Mouse (Mus musculus) spleen, adult 18-20 months (tissue): Measurements from ENCODE around the gene Cap1.

Experiments
- DNase-seq, 2 experiments: peaks; one replicate each; pipeline ENCODE4 v3.0.0; 2022; ENCODE audit warnings: mixed read lengths in 2 of 2

Gene Cap1

DNA sequence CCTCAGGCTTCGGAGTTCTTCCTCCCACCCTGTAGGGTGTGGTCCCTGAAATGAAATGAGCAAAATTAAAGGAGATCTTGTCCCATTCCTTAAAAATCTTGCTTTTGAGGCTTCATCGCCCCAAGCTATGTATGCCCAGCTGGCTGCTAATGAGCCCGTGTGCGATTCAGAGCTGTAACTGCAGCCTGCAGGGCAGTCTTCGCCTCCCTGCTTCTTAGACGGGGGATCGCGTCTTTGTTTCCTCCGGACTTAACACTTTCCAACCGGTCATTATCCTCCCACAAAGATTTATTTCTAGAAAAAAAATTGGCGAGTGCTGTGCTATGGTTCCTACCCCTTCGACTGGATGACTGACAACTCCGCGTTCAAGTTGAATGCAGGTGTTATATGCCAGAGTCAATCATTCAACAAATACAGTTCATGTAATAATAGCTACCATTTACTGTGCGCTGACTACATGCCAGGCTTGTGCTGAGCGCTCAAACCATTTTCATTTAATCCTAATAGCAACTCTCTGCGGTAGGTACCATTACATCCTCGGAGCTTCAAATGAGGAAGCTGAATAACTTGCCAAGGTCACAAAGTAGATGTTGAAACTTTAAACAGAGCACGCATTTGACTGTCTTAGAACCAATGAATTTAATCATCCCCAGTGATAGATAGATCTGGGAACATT, 861 bp upstream of the Cap1 start:
- DNase-seq = peak in 1 of 2 experiments; percentile 35

DNA sequence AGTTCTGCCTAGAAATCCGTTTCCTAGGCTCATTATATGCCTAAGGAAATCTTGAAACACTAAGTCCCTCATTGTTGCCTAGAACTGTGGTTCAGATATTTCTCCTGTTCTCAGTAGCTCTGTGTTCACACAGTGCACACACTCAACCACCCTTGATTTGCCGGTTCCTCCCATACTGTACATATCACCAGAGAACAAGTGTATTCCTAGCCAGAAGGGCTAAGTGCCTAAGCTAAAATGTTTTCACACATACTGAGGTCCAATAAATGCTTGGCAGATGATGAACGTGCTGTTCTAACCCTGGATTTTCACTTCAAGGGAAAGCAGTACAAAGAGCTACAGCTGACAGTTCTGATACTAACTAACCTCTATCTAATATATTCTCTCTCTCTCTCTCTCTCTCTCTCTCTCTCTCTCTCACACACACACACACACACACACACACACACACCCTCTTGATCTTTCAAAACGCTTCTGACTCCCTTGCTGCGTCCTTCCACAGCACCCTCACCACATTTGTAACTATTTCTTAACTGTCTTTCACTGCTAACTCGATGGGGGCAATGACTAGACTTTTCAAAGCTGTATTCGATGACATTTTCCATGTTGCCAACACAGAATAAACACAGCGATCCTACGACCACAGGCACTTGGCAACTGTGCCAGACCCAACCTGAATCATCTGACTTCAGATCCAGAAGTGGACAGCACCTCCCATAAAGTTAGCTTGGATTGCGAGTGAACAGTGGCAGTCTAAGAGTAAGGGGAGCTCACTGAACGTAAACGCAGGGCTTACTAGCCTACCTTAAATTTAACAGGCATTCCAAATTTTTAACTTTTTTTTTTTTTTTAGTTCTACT, 1.1 kb downstream of the Cap1 start:
- DNase-seq = no peak

DNA sequence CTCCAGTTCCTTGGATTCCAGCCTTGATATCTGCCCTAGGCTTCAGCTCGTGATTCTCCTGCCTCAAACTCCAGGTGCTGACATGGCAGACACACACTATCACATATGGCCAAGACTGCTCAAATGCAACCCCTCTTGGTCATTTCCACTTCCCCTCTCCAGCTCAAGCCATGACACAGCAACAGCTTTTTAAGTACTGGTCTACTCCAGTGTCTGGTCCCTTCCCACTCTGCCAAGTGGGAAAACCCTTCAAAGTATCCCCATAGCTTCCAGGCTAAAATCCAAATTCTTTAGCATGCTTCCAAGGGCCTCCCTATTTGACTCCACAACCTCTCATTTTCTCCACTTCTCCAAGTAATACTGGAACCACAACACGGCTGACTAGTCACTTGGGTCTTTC, 1.8 kb downstream of the Cap1 start:
- DNase-seq = no peak

DNA sequence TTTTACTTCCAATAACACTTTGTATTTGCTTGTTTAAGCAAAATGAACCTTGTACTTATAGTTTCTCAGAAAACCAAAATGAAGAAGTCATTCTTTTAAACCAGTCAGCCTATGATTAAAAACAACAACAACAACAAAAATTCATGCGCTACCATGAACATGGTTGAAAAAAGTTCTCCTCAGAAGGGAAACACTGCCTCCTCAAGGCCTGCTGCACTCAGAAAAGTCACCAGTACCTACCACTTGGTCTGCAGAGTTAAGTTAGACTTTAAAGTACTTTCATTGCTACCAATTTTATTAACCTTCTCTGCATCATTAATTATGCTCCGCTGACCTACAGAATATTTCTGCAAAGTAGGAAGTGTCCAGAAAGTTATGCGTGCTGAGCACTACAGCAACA, 2.6 kb downstream of the Cap1 start:
- DNase-seq = no peak

DNA sequence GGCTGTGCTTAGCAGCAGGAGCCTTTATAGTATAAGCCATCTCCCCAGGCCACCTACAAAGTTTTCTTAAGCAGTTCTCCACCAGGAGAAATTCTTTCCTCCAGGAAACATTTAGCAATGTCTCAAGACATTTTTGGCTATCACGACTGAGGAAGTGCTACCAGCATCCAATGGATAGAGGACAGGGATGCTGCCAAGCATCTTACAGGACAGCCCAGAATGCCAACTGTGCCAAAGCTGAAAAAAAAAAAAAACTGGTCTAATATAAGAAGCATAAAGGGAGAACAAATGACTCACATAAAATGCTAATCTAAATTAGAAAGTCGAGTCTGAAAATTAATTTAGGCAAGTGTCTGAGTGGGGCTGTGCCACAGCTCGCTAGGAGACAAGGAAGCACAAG, 3.3 kb downstream of the Cap1 start:
- DNase-seq = no peak

DNA sequence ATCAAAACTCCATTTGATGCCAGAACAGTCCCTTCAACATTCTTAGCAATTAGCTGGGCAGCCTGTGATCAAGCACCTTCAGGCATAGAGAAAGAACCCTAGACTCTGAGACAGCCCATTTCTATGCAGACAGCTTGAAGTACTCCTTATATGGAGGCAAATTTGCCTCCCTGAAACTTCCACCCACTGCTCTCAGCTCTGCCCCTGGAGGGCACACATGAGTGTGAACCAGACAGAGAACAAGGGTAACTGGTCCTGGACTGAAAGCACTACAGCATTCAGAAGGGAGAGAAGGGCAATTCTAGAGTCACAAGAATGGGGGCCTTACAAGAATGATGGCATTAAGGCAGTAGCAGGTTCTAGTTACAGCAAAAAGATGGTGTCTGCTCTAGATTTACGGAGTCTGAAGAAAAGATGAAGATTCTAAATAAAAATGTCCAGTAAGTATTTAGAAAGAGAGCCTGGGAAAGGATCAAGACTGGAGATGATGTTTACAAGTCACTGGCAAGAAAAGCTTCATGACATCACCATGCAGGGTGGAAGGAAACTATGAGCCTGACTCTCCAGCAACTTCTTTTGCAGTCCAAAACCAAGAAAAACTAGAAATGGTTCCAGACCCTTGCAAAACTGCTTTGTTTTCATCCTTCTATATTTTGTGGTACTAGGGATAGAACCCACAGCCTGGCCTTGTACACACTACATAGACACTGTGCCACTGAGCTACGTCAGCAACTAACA, 7.4 kb downstream of the Cap1 start:
- no peak for DNase-seq

DNA sequence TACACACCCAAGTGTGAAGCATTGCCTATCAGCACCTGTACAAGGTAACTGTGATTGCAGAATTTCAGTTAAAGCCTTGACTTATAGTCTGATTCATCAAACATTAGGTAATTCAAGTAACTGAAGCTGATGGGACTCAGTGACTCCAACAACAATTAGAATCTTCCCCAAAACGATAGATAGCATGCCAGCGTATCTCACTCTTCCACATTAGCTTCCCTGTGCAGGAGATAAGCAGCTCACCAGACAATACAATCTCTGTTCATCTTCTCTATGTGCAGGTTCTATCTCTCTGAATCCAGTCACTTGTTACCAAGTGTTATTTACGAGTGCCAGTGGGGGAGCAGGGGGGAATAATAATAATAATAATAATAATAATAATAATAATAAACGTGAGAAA, 12.3 kb downstream of the Cap1 start:
- no peak for DNase-seq

DNA sequence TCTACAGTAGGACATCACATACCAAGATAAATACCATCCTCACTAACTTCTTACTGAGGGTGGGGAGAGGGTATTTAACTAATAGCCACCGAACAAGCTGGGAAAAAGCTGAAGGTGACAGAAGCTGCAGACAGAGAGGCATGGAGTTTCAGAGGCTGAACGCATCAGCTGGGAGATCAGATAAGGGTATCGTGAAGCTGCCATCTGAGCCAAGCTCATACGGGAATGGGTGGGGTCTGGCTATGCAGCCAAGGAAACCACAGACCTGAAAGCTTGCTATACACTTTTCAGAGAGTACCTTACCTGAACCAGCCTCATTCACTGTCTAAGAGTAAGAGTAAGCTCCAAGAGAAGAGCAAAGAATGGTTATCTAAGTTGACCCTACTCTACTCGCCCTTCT, 12.9 kb downstream of the Cap1 start:
- no peak for DNase-seq

DNA sequence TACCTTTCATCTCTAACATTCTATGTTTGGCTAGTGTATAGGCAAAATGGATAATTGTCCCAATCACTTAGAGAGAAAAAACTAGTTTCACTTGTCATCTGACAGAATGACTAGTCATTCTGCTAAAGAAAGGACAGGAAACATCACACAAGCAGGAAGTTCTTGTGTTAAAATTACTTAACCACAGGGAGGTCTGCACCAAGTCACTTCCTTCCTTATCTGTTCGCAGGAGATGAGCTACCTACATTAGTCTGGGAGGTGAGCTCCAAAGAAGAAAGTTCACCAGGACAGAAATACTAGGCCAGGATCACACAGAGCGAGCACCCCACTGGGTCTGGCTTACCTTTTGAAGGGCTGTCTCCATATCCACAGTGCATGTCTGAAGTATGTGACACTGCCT, 13.9 kb downstream of the Cap1 start:
- no peak for DNase-seq

DNA sequence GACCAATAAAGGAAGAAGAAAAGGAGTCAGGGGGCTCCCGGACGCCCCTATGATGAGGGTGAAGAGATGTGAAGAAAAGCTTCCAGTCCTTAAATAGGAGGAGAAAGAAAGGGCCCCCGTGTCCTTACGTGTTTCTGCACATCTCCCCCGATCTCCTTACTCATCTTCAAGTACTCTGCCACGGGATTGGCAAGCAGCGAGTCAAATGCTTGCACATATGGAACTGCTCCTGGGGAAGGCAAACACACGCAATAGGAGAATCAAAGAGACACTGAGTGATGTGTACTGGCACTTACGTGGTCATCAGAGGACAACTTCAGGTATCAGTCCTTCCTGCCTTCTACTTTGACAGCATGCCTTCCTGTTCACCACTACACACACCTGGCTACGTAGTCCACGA, 14.6 kb downstream of the Cap1 start:
- no peak for DNase-seq

DNA sequence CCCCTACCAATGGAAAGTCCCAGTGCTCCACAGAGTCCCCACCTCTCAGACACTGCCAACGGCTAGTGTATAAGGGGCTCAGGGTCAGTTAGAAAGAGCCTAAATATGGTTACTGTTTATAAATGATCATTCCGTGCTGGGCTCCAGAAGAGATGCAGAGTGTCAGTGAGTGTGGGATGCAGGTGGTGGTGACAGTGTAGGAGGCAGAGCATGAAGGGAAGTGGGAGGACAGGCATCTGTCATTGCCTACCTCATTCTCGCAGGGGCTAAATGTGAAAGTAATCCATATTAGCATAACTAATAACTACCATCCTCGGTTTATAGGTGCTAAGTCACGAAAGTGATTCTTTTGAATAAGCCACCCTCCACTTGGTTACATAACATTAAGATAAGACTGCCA, 15.1 kb downstream of the Cap1 start:
- no peak for DNase-seq

DNA sequence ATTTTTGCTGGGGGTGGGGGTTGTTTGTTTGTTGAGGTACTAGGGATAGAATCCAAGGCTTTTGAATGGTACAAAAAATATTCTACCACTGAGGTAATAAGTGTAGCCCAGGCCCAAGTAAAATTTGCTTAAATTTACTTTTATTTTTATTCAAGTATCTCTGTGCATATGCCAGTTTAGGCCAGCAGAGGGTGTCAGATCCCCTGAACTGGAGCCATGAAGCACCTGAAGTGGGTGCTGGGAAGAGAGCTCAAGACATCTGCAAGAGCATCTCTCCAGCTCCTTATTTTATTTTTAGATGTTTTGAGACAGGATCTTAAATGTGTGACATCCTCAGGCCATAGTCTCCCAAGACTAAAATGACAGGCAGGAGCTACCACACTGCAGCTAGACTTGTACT, 15.8 kb downstream of the Cap1 start:
- DNase-seq = peak in 1 of 2 experiments; percentile 51

DNA sequence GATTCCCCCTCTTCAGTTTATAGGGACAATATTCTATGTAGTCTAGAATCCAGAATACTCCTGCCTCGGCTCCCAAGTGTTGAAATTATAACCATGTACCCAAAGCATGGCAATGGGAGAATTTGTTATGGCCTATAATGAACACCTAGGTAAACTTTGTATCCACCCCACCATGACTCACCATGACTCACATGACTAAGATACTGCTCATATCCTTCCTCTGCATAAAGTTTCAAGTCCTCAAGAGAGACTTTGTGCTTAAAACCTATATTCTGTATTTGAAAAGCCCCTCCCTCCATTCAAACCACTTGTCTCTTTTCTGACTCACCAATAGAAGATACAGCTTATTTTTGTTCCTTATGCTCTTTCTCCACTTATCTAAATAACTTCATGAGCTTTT, 17.8 kb downstream of the Cap1 start:
- DNase-seq = no peak

DNA sequence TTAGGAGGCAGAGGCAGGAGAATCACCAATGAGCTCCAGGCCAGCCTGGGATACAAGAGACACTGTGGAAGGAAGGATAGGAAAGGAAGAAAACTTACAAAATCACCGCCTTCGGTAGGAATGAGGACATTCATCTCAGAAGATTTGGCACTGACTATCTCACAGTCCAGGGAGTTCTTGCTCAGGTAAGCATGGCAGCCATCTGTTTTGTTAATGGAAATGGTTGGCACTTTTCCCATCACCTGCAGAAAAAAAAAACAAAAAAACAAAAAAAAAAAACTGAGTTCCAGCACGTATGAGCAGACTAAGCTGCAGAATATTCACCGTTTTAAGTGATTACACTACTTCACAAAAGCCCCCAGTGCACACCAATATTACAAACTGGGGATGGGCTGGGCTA, 24.0 kb downstream of the Cap1 start:
- DNase-seq = no peak

DNA sequence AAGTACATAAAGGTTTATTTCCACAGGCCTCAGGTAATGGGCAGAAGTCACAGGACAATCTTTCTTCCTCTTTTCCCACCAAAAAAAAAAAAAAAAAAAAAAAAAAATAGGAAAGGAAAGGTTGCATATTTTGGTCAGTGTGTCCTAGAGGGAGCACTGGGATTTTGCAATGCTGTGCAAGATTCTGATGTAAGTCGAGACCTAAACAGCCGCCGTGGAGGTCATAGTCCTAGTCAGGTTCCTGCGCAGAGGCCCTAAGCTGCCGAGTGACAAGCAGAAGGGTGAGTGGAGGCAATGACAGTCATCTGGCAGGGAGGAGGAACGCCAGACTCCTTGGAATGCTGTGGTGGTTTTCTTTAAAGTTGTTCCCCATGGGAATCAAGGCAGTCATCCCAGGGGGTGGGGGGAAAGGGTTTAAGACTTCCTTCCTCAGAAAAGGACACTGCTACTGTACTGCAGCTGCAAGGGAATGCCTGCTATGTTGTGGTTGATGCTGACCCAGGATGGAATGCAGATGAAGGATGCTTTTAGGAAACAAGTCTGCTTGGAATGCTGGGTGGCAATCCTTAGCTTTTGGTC, 26.7 kb downstream of the Cap1 start:
- DNase-seq = no peak

DNA sequence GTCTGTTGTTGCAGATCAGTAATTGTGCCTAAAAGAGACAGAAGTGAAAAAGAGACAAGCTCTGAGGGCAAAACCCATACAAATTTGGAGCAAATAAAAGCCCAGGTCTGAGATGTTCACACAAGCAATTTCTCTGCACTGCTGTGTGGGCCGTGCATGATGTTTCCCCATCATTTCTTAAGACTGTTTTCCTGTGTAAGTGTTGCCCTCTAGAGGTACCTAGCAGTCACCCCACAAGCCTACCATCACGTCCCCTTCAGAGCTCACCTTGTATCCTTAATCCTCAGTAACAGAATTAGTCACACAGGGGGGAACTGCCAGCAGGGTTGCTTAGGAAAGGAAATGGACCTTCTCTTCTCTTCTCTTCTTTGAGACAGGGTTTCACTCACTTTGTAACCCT, 27.9 kb downstream of the Cap1 start:
- DNase-seq = no peak

DNA sequence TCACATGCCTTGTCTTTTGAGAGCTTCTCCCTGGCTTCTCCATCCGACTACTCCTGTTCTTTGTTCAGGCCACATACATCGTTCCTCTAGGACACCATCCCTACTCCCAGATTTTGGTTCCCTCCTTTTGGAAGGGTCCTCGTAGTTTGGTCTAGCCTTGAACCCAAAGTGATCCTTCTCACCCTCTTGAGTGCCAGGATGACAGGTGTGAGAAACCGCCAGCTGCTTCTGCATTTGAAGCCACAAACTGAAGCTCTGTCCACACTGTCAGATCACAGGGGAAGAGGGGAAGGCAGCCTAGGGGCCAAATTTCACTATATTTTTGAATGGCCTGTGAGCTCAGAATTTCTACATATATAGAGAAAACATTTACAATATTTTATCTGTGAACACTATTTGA, 31.1 kb downstream of the Cap1 start:
- DNase-seq = no peak

DNA sequence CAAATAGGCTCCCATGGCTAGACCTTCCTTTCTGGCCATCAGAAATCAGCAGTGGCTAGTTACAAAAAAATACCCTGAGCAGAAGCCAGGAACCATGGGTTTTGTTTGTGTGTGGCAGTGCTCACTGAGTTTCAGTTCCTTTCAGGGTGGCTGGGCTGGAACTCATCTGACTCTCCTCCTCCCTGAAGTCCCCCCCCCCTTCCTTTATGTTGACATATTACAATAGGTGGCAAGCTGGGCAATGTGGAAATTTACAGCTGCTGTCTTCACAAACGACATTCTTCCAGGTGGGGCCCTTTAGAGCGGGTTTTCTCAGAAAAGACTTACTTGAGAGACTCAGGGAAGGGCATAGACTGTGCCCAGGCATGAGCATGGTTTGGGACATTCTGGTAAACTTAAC, 32.2 kb downstream of the Cap1 start:
- DNase-seq = peak in 1 of 2 experiments; percentile 41

DNA sequence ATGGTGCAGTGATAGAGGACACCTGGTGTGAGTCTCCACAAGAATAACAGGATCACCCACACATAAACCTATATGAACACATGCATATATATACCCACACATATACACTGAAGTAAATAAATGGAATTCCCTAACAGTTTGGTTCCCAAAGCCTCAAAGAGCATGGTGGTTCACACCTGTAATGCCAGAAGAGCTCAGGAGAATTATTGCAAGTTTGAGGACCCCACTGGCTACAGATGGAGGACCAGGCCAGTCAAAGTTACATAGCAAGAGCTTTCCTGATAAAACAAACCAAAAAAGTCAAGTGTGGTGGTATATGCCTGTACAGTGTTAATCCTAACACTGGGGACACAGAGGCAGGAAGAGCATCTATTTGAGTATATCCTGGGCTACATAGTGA, 34.3 kb downstream of the Cap1 start:
- DNase-seq = no peak

DNA sequence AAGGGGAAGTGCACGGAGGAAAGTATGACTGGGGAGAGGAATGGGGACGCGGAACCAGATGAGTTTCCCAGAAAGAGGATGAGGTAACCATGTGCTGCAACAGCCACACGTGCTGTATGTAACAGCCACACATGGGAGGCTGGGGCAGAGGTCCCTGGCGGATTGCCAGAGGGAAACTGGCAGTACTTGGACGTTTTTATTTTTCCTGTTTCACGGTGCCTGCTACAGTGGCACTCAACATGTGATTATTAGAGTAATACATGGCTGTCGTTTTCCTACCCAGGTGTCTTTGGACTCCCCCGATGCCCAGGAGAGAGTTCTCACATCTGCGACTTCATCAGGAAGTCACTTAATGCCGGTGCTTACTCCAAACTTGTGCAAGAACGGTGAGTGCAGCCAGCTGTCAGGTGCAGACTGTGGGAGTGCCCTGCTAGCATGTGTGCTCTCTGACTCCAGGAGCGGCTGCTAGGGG, 37.7 kb downstream of the Cap1 start:
- DNase-seq = peak; percentile 35 to 48

DNA sequence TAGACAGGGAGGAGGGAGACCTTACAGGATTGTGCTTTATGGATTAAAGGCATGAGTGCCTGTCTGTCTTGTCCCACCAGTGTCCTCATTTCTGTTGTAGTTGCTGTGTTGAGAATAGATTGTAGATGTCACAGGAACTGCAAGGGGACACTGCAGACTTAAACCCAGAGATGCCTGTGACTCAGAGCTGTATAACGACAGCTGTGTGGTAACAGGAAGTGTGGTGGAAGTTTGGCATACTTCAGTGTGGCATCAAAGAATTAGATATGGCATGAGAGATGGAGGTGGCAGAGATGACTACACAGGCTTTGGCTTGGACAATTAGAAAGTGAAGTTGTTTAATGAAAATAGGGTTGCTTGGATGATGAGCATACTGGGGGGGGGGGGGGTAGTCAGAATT, 47.4 kb downstream of the Cap1 start:
- no peak for DNase-seq

DNA sequence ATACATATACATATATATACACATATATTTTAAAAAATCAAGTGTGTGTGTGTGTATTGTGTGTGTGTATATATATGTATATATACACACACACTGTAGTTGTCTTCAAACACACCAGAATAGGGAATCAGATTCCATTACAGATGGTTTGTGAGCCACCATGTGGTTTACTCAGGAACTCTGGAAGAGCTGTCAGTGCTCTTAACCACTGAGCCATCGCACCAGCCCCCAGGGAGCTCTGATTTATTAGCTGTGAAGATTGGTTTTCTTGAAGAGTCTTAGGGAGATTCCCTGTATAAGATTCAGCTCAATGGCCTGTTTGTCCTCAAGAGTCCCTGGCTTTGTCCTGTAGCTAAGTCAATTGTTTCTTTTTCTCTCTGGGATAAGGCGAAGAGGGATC, 47.9 kb downstream of the Cap1 start:
- DNase-seq = no peak

DNA sequence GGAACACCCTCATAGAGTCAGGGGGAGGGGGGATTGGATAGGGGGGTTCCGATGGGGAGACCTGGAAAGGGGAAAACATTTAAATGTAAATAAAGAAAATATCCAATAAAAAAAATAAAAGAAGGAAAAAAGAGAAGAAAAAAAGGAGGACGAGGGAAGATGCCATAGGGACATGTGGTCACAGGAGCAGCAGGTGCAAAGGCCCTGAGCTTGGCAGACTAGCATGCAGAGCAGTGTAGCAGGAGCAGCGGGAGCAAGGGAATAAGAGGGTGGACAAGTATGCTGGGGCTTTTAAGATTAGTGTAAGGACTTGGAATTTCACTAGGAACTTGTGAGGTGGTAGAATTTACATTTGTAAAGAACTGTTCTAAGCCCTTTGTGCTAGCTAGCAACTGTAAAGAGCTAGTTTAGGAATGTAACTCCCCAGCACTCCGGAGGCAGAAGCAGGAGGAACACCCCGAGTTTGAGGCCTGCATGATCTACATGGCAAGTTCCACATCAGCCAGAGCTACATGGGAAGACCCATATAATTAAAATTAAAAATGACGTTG, 48.6 kb downstream of the Cap1 start:
- DNase-seq = no peak
